Mouse (Mus musculus) forebrain, embryonic 10.5 days (tissue): ENCODE results near the gene Tenm4. TPM values are rescaled to one million over a fixed set of nuclear protein-coding genes. Genes with fewer than 3 reads are reported as not detected.

Experiments
- DNase-seq: peaks from one replicate; pipeline ENCODE4 v3.0.0-alpha.2; 2017; ENCODE audit warnings: low spot score; ENCODE audit errors: extremely low spot score
- H3K27ac ChIP-seq: fragments of 300-500 bp; sonication (generic); 2 replicates; pipeline ENCODE4 v1.5.1; 2016; ENCODE audit warnings: mild to moderate bottlenecking
- H3K27me3 ChIP-seq: fragments of 300-500 bp; sonication (generic); 2 replicates; pipeline ENCODE4 v1.6.1; 2016; ENCODE audit warnings: mild to moderate bottlenecking; ENCODE audit not compliant: poor library complexity, severe bottlenecking
- H3K36me3 ChIP-seq: fragments of 300-500 bp; sonication (generic); replicated peaks from 2 replicates; pipeline ENCODE4 v1.6.1; 2016; ENCODE audit warnings: mild to moderate bottlenecking, moderate library complexity
- H3K4me1 ChIP-seq: fragments of 300-500 bp; sonication (generic); 2 replicates; pipeline ENCODE4 v1.6.1; 2016
- H3K4me3 ChIP-seq: fragments of 300-500 bp; sonication (generic); 2 replicates; pipeline ENCODE4 v1.5.1; 2016; ENCODE audit warnings: mild to moderate bottlenecking, moderate library complexity
- H3K9me3 ChIP-seq: fragments of 300-500 bp; sonication (generic); 2 replicates; pipeline ENCODE4 v1.6.1; 2016; ENCODE audit warnings: mild to moderate bottlenecking, moderate library complexity
- WGBS: fragments of 180-500 bp; shearing (Covaris S2); methylation state at CpG from one replicate; pipeline ENCODE4 v1.1.7; 2016; 5-methylcytosine and 5-hydroxymethylcytosine counted together
- polyA plus RNA-seq: library from polyadenylated mRNA; unstranded; fragments of >200 nt; fragmentation: Nextera tagmentation; extraction: Ambion mirVana; gene quantifications from 2 replicates; pipeline ENCODE4 v1.2.1, GENCODE M21; 2016

Tenm4 gene
- polyA plus RNA-seq, 1 experiment from 2014 or later, result 27.9 TPM

DNA sequence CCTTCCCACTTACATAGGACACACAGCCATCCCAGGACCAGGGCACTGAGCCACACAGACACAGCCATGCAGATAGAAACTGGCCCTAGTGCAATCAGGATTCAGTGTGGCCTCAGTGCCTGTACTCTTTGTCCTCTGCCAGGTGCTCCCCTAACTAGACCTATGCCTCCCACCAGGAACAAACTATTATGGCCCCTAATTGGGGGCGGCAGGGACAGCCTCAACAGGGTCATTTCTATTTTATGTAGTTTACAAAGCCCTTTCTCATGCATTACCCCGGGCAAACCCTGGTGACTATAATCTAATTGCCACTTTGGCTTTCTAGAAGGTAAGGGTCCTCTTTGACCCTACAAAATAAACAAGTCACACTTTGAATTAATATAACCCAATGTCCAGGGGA, 479.4 kb downstream of the Tenm4 start:
- Histone ChIP-seq H3K27ac (peak overlapping the region; percentile 65; the same call in 1 of the 2 replicates), H3K27me3 (peaks cover 99% of the 10 kb centered on the region), H3K36me3 (no peaks in the 10 kb centered on the region), H3K4me1 (peaks cover 96% of the 10 kb centered on the region), H3K9me3 (no peaks in the 10 kb centered on the region), H3K4me3 (no peak overlapping the region)
- 9% methylated on average over 2 of the region's 2 CpGs for WGBS
- no peak for DNase-seq

- Histone ChIP-seq H3K4me1 (peaks cover 96% of the 10 kb centered on the region), H3K9me3 (no peaks in the 10 kb centered on the region), H3K36me3 (no peaks in the 10 kb centered on the region), H3K4me3 (no peak overlapping the region), H3K27ac (peak overlapping the region; percentile 65), H3K27me3 (peaks cover 99% of the 10 kb centered on the region)
- no peak for DNase-seq
- 37% methylated on average over 6 of the region's 6 CpGs for WGBS
Observed at GRCm38 (mm10) chr7:96651055-96651454, 480.0 kb downstream of the Tenm4 start.

- DNase-seq, result no peak
- 41% methylated on average over 6 of the region's 6 CpGs for WGBS
- Histone ChIP-seq H3K27ac (peak overlapping the region; percentile 65), H3K9me3 (no peaks in the 10 kb centered on the region), H3K36me3 (no peaks in the 10 kb centered on the region), H3K27me3 (peaks cover 99% of the 10 kb centered on the region), H3K4me1 (peaks cover 97% of the 10 kb centered on the region), H3K4me3 (no peak overlapping the region)
Observed at GRCm38 (mm10) chr7:96651626-96652341, 480.7 kb downstream of the Tenm4 start.

DNA sequence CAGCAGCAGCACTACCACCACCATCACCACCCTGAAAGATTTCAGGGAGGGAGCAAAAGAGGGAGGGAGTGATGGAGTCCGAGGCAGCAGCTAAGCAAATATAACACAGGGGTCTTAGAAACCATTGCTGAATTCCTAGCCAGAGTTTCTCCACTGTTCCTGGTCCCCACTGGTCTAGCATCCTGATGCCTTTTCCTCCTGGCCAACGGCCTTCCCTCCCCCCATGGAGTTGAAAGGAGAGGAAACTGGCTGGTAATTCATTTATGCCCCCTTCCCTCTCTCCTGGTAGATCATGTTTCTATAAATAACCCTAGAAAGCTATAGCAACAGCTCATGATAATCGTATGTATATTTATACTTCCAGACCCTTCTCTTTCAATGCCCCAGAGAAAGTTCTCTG, 481.8 kb downstream of the Tenm4 start:
- H3K27ac ChIP-seq, result peak overlapping the region; percentile 65
- no peaks in the 10 kb centered on the region for H3K36me3 ChIP-seq
- peaks cover 99% of the 10 kb centered on the region for H3K27me3 ChIP-seq
- H3K9me3 ChIP-seq, result no peaks in the 10 kb centered on the region
- no peak for DNase-seq
- no peak overlapping the region for H3K4me3 ChIP-seq
- H3K4me1 ChIP-seq, result peaks cover 98% of the 10 kb centered on the region
- WGBS, result 52% methylated on average over 3 of the region's 3 CpGs

DNA sequence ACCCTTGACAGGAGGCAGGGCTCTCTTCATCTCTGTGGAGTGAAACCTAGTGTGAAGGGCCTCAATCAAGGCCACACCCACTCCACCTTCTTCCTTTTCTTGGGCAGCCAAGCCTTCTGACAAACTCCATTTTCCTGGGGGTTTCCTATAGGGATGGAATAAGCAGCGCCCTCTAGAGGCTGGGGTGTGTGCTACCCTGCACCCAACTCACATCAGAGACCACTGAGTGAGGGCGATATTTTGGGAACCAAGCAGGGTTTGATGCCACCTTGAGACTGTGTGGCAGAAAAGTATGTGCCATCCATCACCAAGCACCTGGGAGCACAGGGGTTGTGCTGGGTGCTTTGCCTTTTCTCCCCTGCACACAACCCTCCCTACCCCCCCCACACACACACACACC, 483.2 kb downstream of the Tenm4 start:
- H3K27ac ChIP-seq, result 0 out of 2 replicates have a peak overlapping the region, but pooled peaks have one; percentile 12
- no peak for DNase-seq
- H3K27me3 ChIP-seq, result peaks cover 99% of the 10 kb centered on the region
- no peak overlapping the region for H3K4me3 ChIP-seq
- H3K9me3 ChIP-seq, result no peaks in the 10 kb centered on the region
- H3K36me3 ChIP-seq, result no peaks in the 10 kb centered on the region
- H3K4me1 ChIP-seq, result peaks cover 96% of the 10 kb centered on the region
- 59% methylated on average over 2 of the region's 2 CpGs for WGBS

GRCm38 (mm10) chr7:96655096-96655716, 484.2 kb downstream of the Tenm4 start:
- H3K9me3 ChIP-seq, result no peaks in the 10 kb centered on the region
- no peak overlapping the region; the same call in 1 of the 2 replicates for H3K4me3 ChIP-seq
- no peak for DNase-seq
- no peaks in the 10 kb centered on the region for H3K36me3 ChIP-seq
- peaks cover 94% of the 10 kb centered on the region for H3K4me1 ChIP-seq
- peaks cover 99% of the 10 kb centered on the region for H3K27me3 ChIP-seq
- H3K27ac ChIP-seq, result peak overlapping the region; percentile 77
- 13% methylated on average over 3 of the region's 3 CpGs for WGBS

GRCm38 (mm10) chr7:96657101-96657830, 486.2 kb downstream of the Tenm4 start:
- DNase-seq, result peak; percentile 47
- Histone ChIP-seq H3K27ac (peak overlapping the region; percentile 74), H3K4me3 (peak overlapping the region; percentile 16; the same call in 1 of the 2 replicates), H3K36me3 (peaks cover 5% of the 10 kb centered on the region; the same call in 1 of the 2 replicates), H3K9me3 (no peaks in the 10 kb centered on the region), H3K27me3 (peaks cover 99% of the 10 kb centered on the region), H3K4me1 (peaks cover 94% of the 10 kb centered on the region)
- 8% methylated on average over 13 of the region's 13 CpGs for WGBS

DNA sequence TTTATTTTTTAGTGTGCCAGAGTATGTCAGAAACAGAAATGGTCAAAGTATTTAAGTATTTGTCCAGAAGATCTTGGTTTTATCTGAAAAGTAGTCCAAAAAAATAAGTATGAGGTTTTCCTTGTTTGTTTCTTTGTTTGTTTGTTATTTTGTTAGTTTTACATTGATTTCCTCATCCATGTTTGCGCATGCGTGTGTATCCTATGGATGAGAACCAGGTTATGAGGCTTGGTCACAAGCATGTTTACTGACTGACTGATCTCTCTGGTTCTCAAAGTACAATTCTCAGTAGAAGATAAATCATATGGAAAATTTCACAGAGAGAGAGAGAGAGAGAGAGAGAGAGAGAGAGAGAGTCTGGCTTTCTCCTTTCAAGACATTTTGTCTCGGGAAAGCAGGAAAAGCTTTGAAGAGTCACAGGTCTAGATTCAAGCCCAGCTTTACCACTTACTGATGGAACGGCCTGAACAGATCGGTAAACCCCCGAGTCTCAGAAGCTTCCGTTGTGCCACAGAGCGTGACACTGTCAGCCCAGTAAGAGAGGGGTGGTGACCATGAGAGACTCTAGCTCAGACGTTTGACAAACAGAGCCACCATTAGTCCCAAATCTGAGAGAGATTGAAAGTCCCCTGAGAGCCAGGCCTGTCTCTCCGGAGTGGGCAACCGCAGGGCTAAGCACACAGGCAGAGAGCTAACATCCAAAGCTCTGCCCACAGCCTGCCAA, 487.0 kb downstream of the Tenm4 start:
- WGBS, result 71% methylated on average over 11 of the region's 11 CpGs
- Histone ChIP-seq H3K27ac (peak overlapping the region; percentile 74), H3K36me3 (peaks cover 5% of the 10 kb centered on the region; the same call in 1 of the 2 replicates), H3K9me3 (no peaks in the 10 kb centered on the region), H3K4me1 (peaks cover 94% of the 10 kb centered on the region), H3K4me3 (no peak overlapping the region), H3K27me3 (peaks cover 99% of the 10 kb centered on the region)
- DNase-seq, result no peak

DNA sequence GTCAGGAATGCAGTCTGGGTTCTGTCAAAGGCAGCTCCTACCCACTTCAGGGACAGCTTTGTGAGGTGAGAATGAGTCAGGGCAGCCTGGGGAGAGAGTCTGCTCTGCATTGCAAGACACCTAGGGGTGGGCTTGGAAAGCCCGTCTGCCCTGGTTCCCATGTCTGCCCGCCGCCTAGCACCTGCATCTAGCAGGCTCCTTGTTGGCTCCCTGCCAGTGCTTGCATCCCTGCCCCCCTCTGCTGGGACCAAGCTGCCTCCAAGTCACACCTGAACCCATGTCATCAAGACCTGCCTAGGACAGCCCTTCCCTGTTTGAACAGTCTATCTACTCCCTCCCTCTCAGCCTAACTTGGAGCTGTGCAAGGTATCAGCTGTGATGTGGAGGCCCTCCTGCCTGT, 489.9 kb downstream of the Tenm4 start:
- no peaks in the 10 kb centered on the region for H3K9me3 ChIP-seq
- WGBS, result 83% methylated on average over 3 of the region's 3 CpGs
- H3K36me3 ChIP-seq, result peaks cover 5% of the 10 kb centered on the region; the same call in 1 of the 2 replicates
- H3K27me3 ChIP-seq, result peaks cover 99% of the 10 kb centered on the region
- DNase-seq, result no peak
- H3K4me1 ChIP-seq, result peaks cover 80% of the 10 kb centered on the region
- H3K4me3 ChIP-seq, result no peak overlapping the region
- peak overlapping the region; percentile 66 for H3K27ac ChIP-seq

DNA sequence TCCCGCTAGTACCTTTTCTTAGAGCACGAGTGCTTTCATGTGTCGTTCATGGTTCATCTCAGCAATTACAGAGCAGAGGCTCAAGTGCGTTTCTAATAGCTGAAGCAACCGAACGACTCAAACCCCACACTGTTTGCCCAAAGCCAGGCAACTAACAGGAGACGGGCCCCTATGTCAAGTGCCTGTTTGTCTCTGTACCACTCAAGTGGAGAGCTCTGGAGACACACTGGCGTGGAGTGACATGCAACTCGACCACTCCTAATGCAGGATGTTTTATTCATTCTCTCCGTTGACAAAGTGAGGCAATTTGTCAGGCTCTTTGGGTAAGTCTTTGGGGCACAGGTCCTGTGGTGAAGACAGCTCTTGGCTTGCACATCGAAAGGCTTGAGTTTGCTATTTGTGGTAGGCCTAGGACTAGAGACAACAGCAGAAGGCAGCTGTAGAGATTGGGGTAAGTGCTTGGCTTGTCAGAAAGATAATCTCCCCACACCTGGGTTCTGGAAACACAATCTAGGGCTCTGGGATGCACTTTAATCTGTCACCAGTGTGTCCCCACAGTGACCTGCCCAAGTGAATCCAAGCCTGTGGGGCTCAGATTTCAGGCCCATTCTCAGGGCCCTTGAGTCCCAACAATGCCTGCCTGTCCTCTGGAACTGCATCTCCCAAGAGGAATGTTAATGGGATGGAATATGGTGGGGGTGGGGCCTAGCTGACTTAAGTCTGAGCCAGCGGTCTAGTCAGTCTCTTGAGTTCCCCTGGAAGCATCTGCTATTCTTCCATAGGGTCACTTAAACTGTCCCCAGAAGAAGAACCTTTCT, 490.5 kb downstream of the Tenm4 start:
- H3K27ac ChIP-seq, result peak overlapping the region; percentile 66
- 68% methylated on average over 12 of the region's 12 CpGs for WGBS
- no peak for DNase-seq

DNA sequence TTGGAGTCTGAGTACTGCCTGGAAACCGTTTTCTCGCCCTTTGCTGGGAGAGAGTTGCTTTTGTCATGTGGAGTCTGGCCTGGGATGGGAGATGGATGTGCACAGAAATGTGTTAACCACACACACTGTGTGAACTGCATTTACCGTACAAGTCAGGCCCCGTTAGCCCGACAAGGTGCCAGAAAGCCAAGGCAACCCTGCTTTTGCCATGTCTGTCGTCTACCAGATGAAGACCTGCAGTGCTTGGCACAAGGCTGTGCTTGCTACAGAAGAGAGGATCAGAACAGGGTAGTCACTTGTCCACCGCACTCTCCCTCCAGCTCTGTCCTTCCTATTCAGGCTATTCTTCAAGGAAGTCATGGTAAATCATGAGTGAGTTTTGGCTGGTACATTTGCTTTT, 492.3 kb downstream of the Tenm4 start:
- WGBS, result 79% methylated on average over 7 of the region's 7 CpGs
- Histone ChIP-seq H3K27ac (peak overlapping the region; percentile 61), H3K4me3 (no peak overlapping the region), H3K36me3 (peaks cover 5% of the 10 kb centered on the region; the same call in 1 of the 2 replicates), H3K4me1 (peaks cover 74% of the 10 kb centered on the region), H3K27me3 (peaks cover 100% of the 10 kb centered on the region), H3K9me3 (no peaks in the 10 kb centered on the region)
- DNase-seq, result no peak

More for the DNA sequence above, 490.5 kb downstream of the Tenm4 start:
- Histone ChIP-seq H3K4me1 (peaks cover 77% of the 10 kb centered on the region), H3K27me3 (peaks cover 99% of the 10 kb centered on the region), H3K36me3 (peaks cover 5% of the 10 kb centered on the region; the same call in 1 of the 2 replicates), H3K4me3 (no peak overlapping the region), H3K9me3 (no peaks in the 10 kb centered on the region)
